Mouse (Mus musculus) brain, embryonic 14.5 days (tissue): ENCODE data around the gene Abcc12.

ENCODE experiments used
- CTCF ChIP-seq: fragments of 200-500 bp; IDR thresholded peaks from 2 replicates; pipeline ENCODE4 v1.5.1; 2012; ENCODE audit warnings: inconsistent platforms, mild to moderate bottlenecking, moderate library complexity, borderline replicate concordance; ENCODE audit not compliant: insufficient read depth, insufficient read length; ENCODE audit errors: extremely low read depth
- POLR2A ChIP-seq: fragments of 200-500 bp; IDR thresholded peaks from 2 replicates; pipeline ENCODE4 v1.6.1; 2012; ENCODE audit warnings: mild to moderate bottlenecking, inconsistent platforms, borderline replicate concordance; ENCODE audit not compliant: poor library complexity, insufficient read depth, insufficient read length, severe bottlenecking; ENCODE audit errors: extremely low read depth

DNA sequence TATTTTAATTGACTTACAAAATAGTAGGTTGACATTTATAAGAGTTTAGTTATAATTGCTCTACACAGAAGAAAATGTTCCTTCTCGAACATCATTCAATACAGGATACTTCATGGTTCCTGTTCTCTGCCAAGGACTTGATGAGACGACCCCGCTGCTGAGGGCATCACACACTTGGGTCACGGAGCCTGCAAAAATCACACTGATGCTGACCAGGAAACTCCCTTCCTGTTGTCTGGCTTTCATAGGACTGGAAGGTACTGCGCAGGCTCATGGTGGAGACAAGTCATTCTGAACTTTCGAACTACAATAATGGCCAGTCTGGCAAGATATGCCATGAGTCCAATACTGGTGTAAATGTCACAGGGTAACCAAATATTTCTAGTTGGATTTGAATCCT, 95.1 kb downstream of the Abcc12 start:
- TF ChIP-seq CTCF: no peak
- no peak for TF ChIP-seq POLR2A
